In the genomic region with DNA sequence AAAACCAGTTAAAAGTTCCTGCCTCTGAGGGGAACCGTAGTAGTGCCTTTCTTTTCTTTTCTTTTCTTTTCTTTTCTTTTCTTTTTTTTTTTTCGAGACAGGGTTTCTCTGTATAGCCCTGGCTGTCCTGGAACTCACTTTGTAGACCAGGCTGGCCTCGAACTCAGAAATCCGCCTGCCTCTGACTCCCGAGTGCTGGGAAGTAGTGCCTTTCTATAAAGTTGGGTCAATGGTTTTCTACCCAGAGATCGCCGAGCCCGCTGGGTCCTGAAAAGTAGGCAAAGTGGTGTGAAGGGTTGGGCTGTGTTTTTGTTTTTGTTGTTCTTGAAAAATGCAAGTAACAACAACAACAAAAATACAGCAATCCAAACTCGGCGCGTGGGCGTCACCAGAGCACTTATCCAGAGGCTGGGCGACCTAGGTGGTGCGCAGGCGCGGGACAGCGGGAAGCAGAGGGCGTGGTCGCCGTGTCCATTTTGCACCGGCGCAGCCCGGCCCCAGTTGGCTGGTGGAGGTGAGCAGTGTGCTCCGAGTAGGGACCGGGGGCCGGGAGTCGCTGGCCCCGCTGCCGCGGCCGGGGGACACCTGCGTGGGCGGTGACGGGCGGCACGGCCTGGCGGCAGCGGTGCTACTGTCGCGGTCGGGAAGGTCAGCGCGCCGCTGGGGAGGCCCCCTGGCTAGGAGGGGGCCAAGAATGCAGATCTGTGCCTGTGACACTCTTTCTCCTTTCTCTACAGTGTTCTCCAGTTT, we compare ENCODE assay signal across 8 mouse cellular contexts. TPM values are rescaled to one million over a fixed set of nuclear protein-coding genes. Genes with fewer than 3 reads are reported as not detected.
DNase-seq lines count a peak whose midpoint lies in the region; ATAC-seq and TF ChIP-seq lines count a peak whose summit lies in the region.

No protein-coding gene starts in this region.

- peak; percentile 59 for DNase-seq in ES-E14 (ENCODE audit: low read depth, low spot score)
- DNase-seq in cerebellum, adult 11-12 months: peak; percentile 89
- peak; percentile 91 for DNase-seq in heart, postnatal 36 days
- peak; percentile 79 to 83 for DNase-seq in layer of hippocampus, adult 2 months (ENCODE audit: low spot score in 2 of 2)
- peak; percentile 92 for DNase-seq in lung, embryonic 14.5 days
- DNase-seq in thymus, adult 2 months: peak; percentile 89

- no peak overlapping the region for H3K27ac ChIP-seq in ES-E14 (ENCODE audit: insufficient read depth, low read depth, low read length, poor library complexity, severe bottlenecking)
- peak overlapping the region; percentile 82 for H3K27ac ChIP-seq in forebrain, embryonic 15.5 days (replicated peaks)
- H3K27ac ChIP-seq in layer of hippocampus, adult 2 months: peak overlapping the region; percentile 92
- H3K27ac ChIP-seq in lung, embryonic 14.5 days (ENCODE audit: low read depth): peak overlapping the region; percentile 73
- H3K27ac ChIP-seq in olfactory bulb, adult 2 months (ENCODE audit: insufficient read depth, low read depth, low read length): no peak overlapping the region
- H3K27ac ChIP-seq in thymus, adult 2 months (ENCODE audit: control insufficient read depth, insufficient read depth, low read length): no peak overlapping the region

- in situ Hi-C loops in ES-E14 (cut with MboI; ENCODE audit: low sequenced_read_pairs in 2 of 2, unreplicated experiment in 2 of 2): no loop called here

- ATAC-seq in forebrain, embryonic 15.5 days (replicated peaks): peak; percentile 96
- ATAC-seq in lung, embryonic 14.5 days (ENCODE audit: insufficient read depth): peak; percentile 98

- H3K4me2 ChIP-seq in forebrain, embryonic 15.5 days (replicated peaks): peak overlapping the region; percentile 74
- H3K4me2 ChIP-seq in lung, embryonic 14.5 days: peak overlapping the region; percentile 63

- no peak for TF ChIP-seq CTCF in layer of hippocampus, adult 2 months (conservative IDR thresholded peaks at IDR 0.05)
- TF ChIP-seq CTCF in lung, embryonic 14.5 days (IDR thresholded peaks at IDR 0.05; ENCODE audit: low read depth): no peak
- TF ChIP-seq CTCF in olfactory bulb, adult 2 months (IDR thresholded peaks at IDR 0.05; ENCODE audit: insufficient read depth, low read depth, low read length): no peak
- 0 out of 2 replicates have a peak, but pooled peaks have one; percentile 9 for TF ChIP-seq CTCF in thymus, adult 2 months (IDR thresholded peaks at IDR 0.05; ENCODE audit: borderline replicate concordance, control insufficient read depth, extremely low read depth, insufficient read depth, low read length, poor library complexity)

- peak overlapping the region; percentile 85 to 86 for H3K4me3 ChIP-seq in ES-E14 (ENCODE audit: insufficient read depth in 1 of 2, low read depth in 1 of 2, low read length in 2 of 2, poor library complexity in 1 of 2, severe bottlenecking in 1 of 2)
- peak overlapping the region; percentile 82 for H3K4me3 ChIP-seq in forebrain, embryonic 15.5 days
- H3K4me3 ChIP-seq in layer of hippocampus, adult 2 months: peak overlapping the region; percentile 83
- H3K4me3 ChIP-seq in lung, embryonic 14.5 days (ENCODE audit: low read depth, low read length): peak overlapping the region; percentile 72
- peak overlapping the region; percentile 61 for H3K4me3 ChIP-seq in olfactory bulb, adult 2 months (ENCODE audit: insufficient read depth, low read depth, low read length)
- peak overlapping the region; percentile 94 for H3K4me3 ChIP-seq in thymus, adult 2 months (ENCODE audit: control insufficient read depth, insufficient read depth, low read length)

- H3K9me3 ChIP-seq in ES-E14 (ENCODE audit: control insufficient read depth, insufficient read depth, low read depth, low read length): no peaks in the 10 kb centered on the region
- no peaks in the 10 kb centered on the region for H3K9me3 ChIP-seq in forebrain, embryonic 15.5 days
- H3K9me3 ChIP-seq in lung, embryonic 14.5 days (ENCODE audit: low read depth, low read length): no peaks in the 10 kb centered on the region

- peaks cover 6% of the 10 kb centered on the region; the same call in 1 of the 2 replicates for H3K36me3 ChIP-seq in ES-E14 (ENCODE audit: control insufficient read depth, insufficient read depth, low read length, poor library complexity, severe bottlenecking)
- peaks cover 11% of the 10 kb centered on the region; the same call in 1 of the 2 replicates for H3K36me3 ChIP-seq in forebrain, embryonic 15.5 days
- peaks cover 7% of the 10 kb centered on the region; the same call in 1 of the 2 replicates for H3K36me3 ChIP-seq in lung, embryonic 14.5 days (ENCODE audit: insufficient read depth)
- H3K36me3 ChIP-seq in thymus, adult 2 months (ENCODE audit: control insufficient read depth, insufficient read depth, low read length): no peaks in the 10 kb centered on the region

- intact Hi-C loops in heart, postnatal 36 days (cut with DNase I): loop anchor here (5.0 kb wide), 2 partner anchors 48 to 88 kb away; no protein-coding TSS in a partner anchor

- no peak for TF ChIP-seq POLR2A in olfactory bulb, adult 2 months (IDR thresholded peaks at IDR 0.05; ENCODE audit: insufficient read depth, low read depth, low read length)
- TF ChIP-seq POLR2A in thymus, adult 2 months (IDR thresholded peaks at IDR 0.05; ENCODE audit: control insufficient read depth, extremely low read depth, insufficient read depth, low read length, poor library complexity): 0 out of 2 replicates have a peak, but pooled peaks have one; percentile 35

- 5% methylated on average over 44 of the region's 44 CpGs for WGBS in forebrain, embryonic 15.5 days
- 5% methylated on average over 44 of the region's 44 CpGs for WGBS in lung, embryonic 14.5 days
- 4% methylated on average over 44 of the region's 44 CpGs for WGBS in olfactory bulb, adult 2 months
- WGBS in thymus, adult 2 months: 3% methylated on average over 44 of the region's 44 CpGs

- no peaks in the 10 kb centered on the region for H3K27me3 ChIP-seq in forebrain, embryonic 15.5 days
- H3K27me3 ChIP-seq in lung, embryonic 14.5 days (ENCODE audit: insufficient read depth, low read length): no peaks in the 10 kb centered on the region
- no peaks in the 10 kb centered on the region for H3K27me3 ChIP-seq in thymus, adult 2 months (ENCODE audit: control insufficient read depth, insufficient read depth, low read length)

- peak overlapping the region; percentile 79 for H3K9ac ChIP-seq in ES-E14 (ENCODE audit: insufficient read depth, low read depth, low read length, poor library complexity, severe bottlenecking)
- H3K9ac ChIP-seq in forebrain, embryonic 15.5 days (replicated peaks): peak overlapping the region; percentile 92
- H3K9ac ChIP-seq in lung, embryonic 14.5 days: peak overlapping the region; percentile 79

- H3K4me1 ChIP-seq in ES-E14 (ENCODE audit: control insufficient read depth in 2 of 2, insufficient read depth in 2 of 2, low read length in 2 of 2, poor library complexity in 1 of 2): peaks cover 13 to 20% of the 10 kb centered on the region in 2 experiments
- peaks cover 32% of the 10 kb centered on the region for H3K4me1 ChIP-seq in forebrain, embryonic 15.5 days
- peaks cover 6% of the 10 kb centered on the region; the same call in 1 of the 2 replicates for H3K4me1 ChIP-seq in lung, embryonic 14.5 days (ENCODE audit: insufficient read depth)
- peaks cover 4% of the 10 kb centered on the region; the same call in 1 of the 2 replicates for H3K4me1 ChIP-seq in olfactory bulb, adult 2 months (ENCODE audit: control insufficient read depth, insufficient read depth, low read length)
- peaks cover 19% of the 10 kb centered on the region for H3K4me1 ChIP-seq in thymus, adult 2 months (replicated peaks; ENCODE audit: control insufficient read depth, insufficient read depth, low read length)

TF ChIP-seq in ES-E14, 5 proteins besides CTCF, POLR2A, EP300 and RAD21:
- TF ChIP-seq ZNF384 (IDR thresholded peaks at IDR 0.05; ENCODE audit: low read depth, low read length) (no peak), CHD2 (IDR thresholded peaks at IDR 0.05; ENCODE audit: low read depth, low read length) (no peak), ZC3H11A (IDR thresholded peaks at IDR 0.05; ENCODE audit: borderline replicate concordance, low read depth, low read length) (no peak), HCFC1 (IDR thresholded peaks at IDR 0.05; ENCODE audit: borderline replicate concordance, insufficient read depth, low read length) (no peak), MAFK (IDR thresholded peaks at IDR 0.05; ENCODE audit: insufficient read depth, low read depth, low read length) (no peak)

RNA-seq across cellular contexts. Expression of a gene that starts 1.2 kb away (rescaled TPM):
- 19.1 and 57.9 TPM in 2 replicates for total RNA-seq in ES-E14 (2012; rRNA removed)
- 65.6 and 65.8 TPM in 2 replicates for polyA plus RNA-seq in forebrain, embryonic 15.5 days (2015; fragmentation: Nextera tagmentation; extraction: Ambion mirVana)
- 1 to 10 TPM; 6.6 to 8.1 TPM for total RNA-seq in heart, postnatal 36 days (2021)
- total RNA-seq in layer of hippocampus, adult 2 months (2021): 10 to 100 TPM; 11.4 to 12.4 TPM
- polyA plus RNA-seq in lung, embryonic 14.5 days (2014; fragmentation: Nextera tagmentation; extraction: Ambion mirVana): 15.1 and 18.9 TPM in 2 replicates
- not detected in 2 replicates for polyA plus RNA-seq in olfactory bulb, adult 2 months (2012; ENCODE audit: insufficient read depth, insufficient read length, low replicate concordance, missing spikeins)
- polyA plus RNA-seq in thymus, adult 2 months (2012; rRNA removed): 1.8 and 2.6 TPM in 2 replicates

RNA-seq across cellular contexts. Expression of a gene that starts 8.0 kb away (rescaled TPM):
- 0.27 and 1.2 TPM in 2 replicates for total RNA-seq in ES-E14 (2012; rRNA removed)
- 3.1 and 4.0 TPM in 2 replicates for polyA plus RNA-seq in forebrain, embryonic 15.5 days (2015; fragmentation: Nextera tagmentation; extraction: Ambion mirVana)
- not detected for total RNA-seq in heart, postnatal 36 days (2021)
- total RNA-seq in layer of hippocampus, adult 2 months (2021): 1 to 10 TPM; 1.0 to 1.1 TPM
- polyA plus RNA-seq in lung, embryonic 14.5 days (2014; fragmentation: Nextera tagmentation; extraction: Ambion mirVana): 0.74 and 0.93 TPM in 2 replicates
- not detected in 2 replicates for polyA plus RNA-seq in olfactory bulb, adult 2 months (2012; ENCODE audit: insufficient read depth, insufficient read length, low replicate concordance, missing spikeins)
- polyA plus RNA-seq in thymus, adult 2 months (2012; rRNA removed): 0.11 and 0.28 TPM in 2 replicates

RNA-seq across cellular contexts. Expression of a gene that starts 42.5 kb away (rescaled TPM):
- 5.1 and 6.0 TPM in 2 replicates for total RNA-seq in ES-E14 (2012; rRNA removed)
- 39.8 and 40.4 TPM in 2 replicates for polyA plus RNA-seq in forebrain, embryonic 15.5 days (2015; fragmentation: Nextera tagmentation; extraction: Ambion mirVana)
- total RNA-seq in heart, postnatal 36 days (2021): 10 to 100 TPM; 57.8 to 63.2 TPM
- total RNA-seq in layer of hippocampus, adult 2 months (2021): 10 to 100 TPM; 46.1 to 46.8 TPM
- 21.9 and 22.5 TPM in 2 replicates for polyA plus RNA-seq in lung, embryonic 14.5 days (2014; fragmentation: Nextera tagmentation; extraction: Ambion mirVana)
- not detected in 2 replicates for polyA plus RNA-seq in olfactory bulb, adult 2 months (2012; ENCODE audit: insufficient read depth, insufficient read length, low replicate concordance, missing spikeins)
- polyA plus RNA-seq in thymus, adult 2 months (2012; rRNA removed): 7.0 and 8.7 TPM in 2 replicates

Comparison
In these comparisons a context has a peak if more than half of its experiments do, and no peak if none do; other contexts are left out.
1. H3K27ac ChIP-seq: peak in forebrain, embryonic 15.5 days (single experiment), layer of hippocampus, adult 2 months (single experiment) and lung, embryonic 14.5 days (single experiment); none in ES-E14 (single experiment), olfactory bulb, adult 2 months (single experiment) and thymus, adult 2 months (single experiment).
2. Peak in every context shown above with its lines, with median percentiles within 50 percentile points of each other: DNase-seq, H3K4me3 ChIP-seq and H3K9ac ChIP-seq.